Mouse (Mus musculus) midbrain, postnatal 0 days (tissue): ENCODE results near the gene 1700025G04Rik. TPM values are rescaled to one million over a fixed set of nuclear protein-coding genes. Genes with fewer than 3 reads are reported as not detected.

ENCODE experiments used
- ATAC-seq: fragments of 200-750 bp; cut with Nextera tagmentation; 2 replicates; pipeline ENCODE4 v1.8.0; 2017; ENCODE audit warnings: moderate number of reproducible peaks, mild to moderate bottlenecking, moderate TSS enrichment, moderate library complexity; ENCODE audit not compliant: low FRiP score
- DNase-seq: peaks from one replicate; pipeline ENCODE4 v3.0.0-alpha.2; 2015; ENCODE audit warnings: low spot score
- H3K27ac ChIP-seq: fragments of 300-500 bp; sonication (generic); 2 replicates; pipeline ENCODE4 v1.5.1; 2014; ENCODE audit warnings: low read depth, mild to moderate bottlenecking, low read length, mixed read lengths
- H3K27me3 ChIP-seq: fragments of 300-500 bp; sonication (generic); 2 replicates; pipeline ENCODE4 v1.6.1; 2014; ENCODE audit warnings: low read length, control low read depth, mixed read lengths; ENCODE audit not compliant: insufficient read depth
- H3K36me3 ChIP-seq: fragments of 300-500 bp; sonication (generic); 2 replicates; pipeline ENCODE4 v1.6.1; 2014; ENCODE audit warnings: low read length, control low read depth, mixed read lengths; ENCODE audit not compliant: insufficient read depth
- H3K4me1 ChIP-seq: fragments of 300-500 bp; sonication (generic); 2 replicates; pipeline ENCODE4 v1.6.1; 2014; ENCODE audit warnings: mild to moderate bottlenecking, control low read depth, antibody characterized with exemption, low read length, mixed read lengths; ENCODE audit not compliant: insufficient read depth
- H3K4me2 ChIP-seq: fragments of 300-500 bp; sonication (generic); 2 replicates; pipeline ENCODE4 v1.6.1; 2014; ENCODE audit warnings: low read depth, mild to moderate bottlenecking, low read length, mixed read lengths; ENCODE audit not compliant: poor library complexity, severe bottlenecking
- H3K4me3 ChIP-seq: fragments of 300-500 bp; sonication (generic); 2 replicates; pipeline ENCODE4 v1.5.1; 2014; ENCODE audit warnings: low read depth, mild to moderate bottlenecking, low read length, moderate library complexity
- H3K9ac ChIP-seq: fragments of 300-500 bp; sonication (generic); replicated peaks from 2 replicates; pipeline ENCODE4 v1.6.1; 2014; ENCODE audit warnings: mild to moderate bottlenecking, low read length, moderate library complexity, mixed read lengths; ENCODE audit not compliant: poor library complexity, severe bottlenecking
- H3K9me3 ChIP-seq: fragments of 300-500 bp; sonication (generic); 2 replicates; pipeline ENCODE4 v1.6.1; 2016; ENCODE audit warnings: low read length, control low read depth
- CTCF ChIP-seq: IDR thresholded peaks from 2 replicates; pipeline ENCODE4 v1.5.1; 2016; ENCODE audit warnings: antibody characterized with exemption, mild to moderate bottlenecking
- WGBS: fragments of 180-500 bp; shearing (Covaris S2); extraction: QIAGEN DNeasy Blood & Tissue Kit; methylation state at CpG from one replicate; pipeline ENCODE4 v1.1.7; 2014; 5-methylcytosine and 5-hydroxymethylcytosine counted together
- polyA plus RNA-seq: library from polyadenylated mRNA; unstranded; fragments of >200 nt; fragmentation: Nextera tagmentation; extraction: Ambion mirVana; gene quantifications from 2 replicates; pipeline ENCODE4 v1.2.1, GENCODE M21; 2015
- total RNA-seq: library from RNA; depleted of rRNA; stranded (reverse); fragments of >200 nt; gene quantifications from 2 replicates; pipeline ENCODE4 v1.2.3, GENCODE M21; 2014; rRNA removed

The 1700025G04Rik gene
- total RNA-seq (24.0 and 34.2 TPM in 2 replicates), polyA plus RNA-seq (20.4 and 22.6 TPM in 2 replicates)

- H3K4me1 ChIP-seq, result peaks cover 21% of the 10 kb centered on the region
- H3K4me2 ChIP-seq, result peak within 1 kb of the TSS; percentile 85
- DNase-seq (peak; percentile 90), ATAC-seq (peak; percentile 83)
- no peak for TF ChIP-seq CTCF
- peak within 1 kb of the TSS; percentile 96 for H3K27ac ChIP-seq
- 2% methylated on average over 25 of the region's 66 CpGs for WGBS
- H3K9me3 ChIP-seq, result no peaks in the 10 kb centered on the region
- peak within 1 kb of the TSS; percentile 94 for H3K9ac ChIP-seq
- no peaks in the 10 kb centered on the region for H3K36me3 ChIP-seq
- peak within 1 kb of the TSS; percentile 93 for H3K4me3 ChIP-seq
- H3K27me3 ChIP-seq, result no peaks in the 10 kb centered on the region
Observed at GRCm38 (mm10) chr1:152090018-152090553, at the start of gene 1700025G04Rik. Gene 1700025G04Rik, minus strand, starts transcription at chr1:152090125.

- no peak overlapping the region for H3K4me2 ChIP-seq
- WGBS, result 89% methylated on average over 4 of the region's 4 CpGs
- H3K27ac ChIP-seq, result no peak overlapping the region
- H3K4me1 ChIP-seq, result no peaks in the 10 kb centered on the region
- ATAC-seq, result no peak
- no peak overlapping the region for H3K4me3 ChIP-seq
- no peak for DNase-seq
- 0 out of 2 replicates have a peak, but pooled peaks cover 9% of the 10 kb centered on the region for H3K9me3 ChIP-seq
- no peak for TF ChIP-seq CTCF
- no peak overlapping the region for H3K9ac ChIP-seq
- no peaks in the 10 kb centered on the region for H3K36me3 ChIP-seq
- no peaks in the 10 kb centered on the region for H3K27me3 ChIP-seq
Observed at GRCm38 (mm10) chr1:152139496-152139895, 49.6 kb upstream of the 1700025G04Rik start.

DNA sequence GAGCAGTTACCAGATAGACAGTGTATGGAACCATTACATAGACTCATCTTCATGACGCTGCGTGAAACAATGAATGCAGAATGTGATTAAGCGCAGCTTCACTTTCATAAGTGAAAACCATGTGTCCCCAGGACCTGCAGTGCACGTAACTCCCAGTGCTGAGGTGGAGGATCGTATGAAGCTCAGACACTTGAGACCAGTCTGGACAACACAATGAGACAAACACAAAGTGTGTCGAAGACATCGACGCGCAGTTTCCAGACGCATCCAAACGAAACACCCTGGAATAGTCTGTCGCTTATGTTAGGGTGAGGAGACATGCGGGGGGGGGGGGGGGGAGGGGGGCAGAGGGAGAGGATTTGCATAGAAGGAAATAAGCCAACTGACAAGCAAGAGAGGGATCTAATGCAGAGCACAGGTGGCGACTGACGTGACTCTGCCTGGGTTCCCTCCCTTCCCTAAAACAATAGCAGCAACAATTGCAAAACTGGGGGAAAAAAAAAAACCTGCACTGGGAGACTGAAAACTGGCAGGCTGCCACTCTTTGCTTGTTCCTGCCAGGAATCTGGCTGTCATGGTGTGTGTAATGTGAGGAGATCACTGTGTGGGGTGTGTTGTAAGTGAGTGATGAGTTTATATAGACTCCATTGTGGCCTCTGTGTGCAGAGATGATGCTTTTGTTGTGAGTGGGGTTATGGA lies 40.3 kb upstream of the 1700025G04Rik start:
- Histone ChIP-seq H3K9me3 (no peaks in the 10 kb centered on the region), H3K27ac (no peak overlapping the region), H3K36me3 (no peaks in the 10 kb centered on the region), H3K4me3 (no peak overlapping the region), H3K27me3 (no peaks in the 10 kb centered on the region), H3K4me2 (no peak overlapping the region), H3K4me1 (no peaks in the 10 kb centered on the region), H3K9ac (no peak overlapping the region)
- ATAC-seq (no peak), DNase-seq (peak; percentile 63)
- TF ChIP-seq CTCF, result no peak
- 63% methylated on average over 15 of the region's 15 CpGs for WGBS

GRCm38 (mm10) chr1:152125451-152125850 lies 35.5 kb upstream of the 1700025G04Rik start:
- Histone ChIP-seq H3K9me3 (no peaks in the 10 kb centered on the region), H3K36me3 (no peaks in the 10 kb centered on the region), H3K9ac (no peak overlapping the region), H3K4me1 (no peaks in the 10 kb centered on the region), H3K4me3 (no peak overlapping the region), H3K27ac (no peak overlapping the region), H3K27me3 (no peaks in the 10 kb centered on the region), H3K4me2 (no peak overlapping the region)
- no peak for TF ChIP-seq CTCF
- no peak for ATAC-seq
- 97% methylated on average over 7 of the region's 7 CpGs for WGBS
- no peak for DNase-seq

- ATAC-seq, result no peak
- Histone ChIP-seq H3K27me3 (no peaks in the 10 kb centered on the region), H3K4me1 (no peaks in the 10 kb centered on the region), H3K27ac (no peak overlapping the region), H3K4me2 (no peak overlapping the region), H3K9me3 (no peaks in the 10 kb centered on the region), H3K9ac (no peak overlapping the region), H3K4me3 (no peak overlapping the region), H3K36me3 (no peaks in the 10 kb centered on the region)
- 83% methylated on average over 1 of the region's 1 CpGs for WGBS
- TF ChIP-seq CTCF, result no peak
- DNase-seq, result peak; percentile 32
Observed at GRCm38 (mm10) chr1:152110123-152110522, 20.2 kb upstream of the 1700025G04Rik start.

DNA sequence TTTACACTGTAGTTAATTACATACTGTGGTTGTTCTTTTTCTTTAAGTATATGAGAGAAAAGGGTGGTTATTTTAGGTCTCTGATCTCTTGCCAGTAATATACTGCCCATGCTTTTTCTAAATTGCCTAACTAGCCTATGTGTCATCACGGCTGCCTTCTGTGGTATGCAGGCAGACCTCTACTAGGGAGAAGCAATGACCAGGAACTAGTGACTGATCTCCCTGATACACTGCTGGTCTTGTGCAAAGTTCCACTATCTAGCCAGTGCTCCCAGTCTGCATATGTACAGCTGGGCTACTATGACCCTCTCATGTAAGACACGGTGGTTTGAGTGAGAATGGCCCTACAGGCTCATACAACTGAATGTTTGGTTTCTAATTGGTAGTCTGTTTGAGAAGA lies 16.2 kb upstream of the 1700025G04Rik start:
- DNase-seq (no peak), ATAC-seq (no peak)
- no peak overlapping the region for H3K9ac ChIP-seq
- no peaks in the 10 kb centered on the region for H3K9me3 ChIP-seq
- no peak overlapping the region for H3K4me3 ChIP-seq
- 87% methylated on average over 2 of the region's 2 CpGs for WGBS
- no peaks in the 10 kb centered on the region for H3K36me3 ChIP-seq
- H3K4me2 ChIP-seq, result no peak overlapping the region
- no peaks in the 10 kb centered on the region for H3K4me1 ChIP-seq
- TF ChIP-seq CTCF, result no peak
- no peak overlapping the region for H3K27ac ChIP-seq
- H3K27me3 ChIP-seq, result no peaks in the 10 kb centered on the region
